Mouse (Mus musculus) lung, postnatal 14 days (tissue): ENCODE measurements around the gene Mmgt2.

Source experiments
- DNase-seq: peaks from one replicate; pipeline ENCODE4 v3.0.0; 2021

Gene Mmgt2

GRCm38 (mm10) chr11:62621586-62622283 lies 26.7 kb upstream of the Mmgt2 start:
- no peak for DNase-seq

GRCm38 (mm10) chr11:62622850-62623249 lies 25.6 kb upstream of the Mmgt2 start:
- no peak for DNase-seq

GRCm38 (mm10) chr11:62624341-62625291 lies 23.8 kb upstream of the Mmgt2 start:
- DNase-seq: no peak

- DNase-seq: no peak
Observed at GRCm38 (mm10) chr11:62629352-62630224, 18.9 kb upstream of the Mmgt2 start.

GRCm38 (mm10) chr11:62630225-62630821 lies 18.1 kb upstream of the Mmgt2 start:
- DNase-seq: no peak

- no peak for DNase-seq
Observed at GRCm38 (mm10) chr11:62631138-62631537, 17.3 kb upstream of the Mmgt2 start.

- no peak for DNase-seq
Observed at GRCm38 (mm10) chr11:62635406-62635805, 13.1 kb upstream of the Mmgt2 start.

GRCm38 (mm10) chr11:62636105-62636839 lies 12.2 kb upstream of the Mmgt2 start:
- no peak for DNase-seq

- DNase-seq: peak; percentile 37
Observed at GRCm38 (mm10) chr11:62636840-62637221, 11.6 kb upstream of the Mmgt2 start.

GRCm38 (mm10) chr11:62637401-62637800 lies 11.1 kb upstream of the Mmgt2 start:
- no peak for DNase-seq

GRCm38 (mm10) chr11:62637806-62638205 lies 10.7 kb upstream of the Mmgt2 start:
- no peak for DNase-seq

- no peak for DNase-seq
Observed at GRCm38 (mm10) chr11:62638402-62638801, 10.1 kb upstream of the Mmgt2 start.

GRCm38 (mm10) chr11:62640378-62640777 lies 8.1 kb upstream of the Mmgt2 start:
- DNase-seq: no peak

GRCm38 (mm10) chr11:62642023-62642844 lies 6.2 kb upstream of the Mmgt2 start:
- DNase-seq: peak; percentile 51

- DNase-seq: peak; percentile 81
Observed at GRCm38 (mm10) chr11:62643011-62643631, 5.3 kb upstream of the Mmgt2 start.

GRCm38 (mm10) chr11:62643681-62644363 lies 4.6 kb upstream of the Mmgt2 start:
- no peak for DNase-seq

- no peak for DNase-seq
Observed at GRCm38 (mm10) chr11:62644602-62645336, 3.7 kb upstream of the Mmgt2 start.

GRCm38 (mm10) chr11:62645337-62645675 lies 3.2 kb upstream of the Mmgt2 start:
- DNase-seq: no peak
